Mouse (Mus musculus) gonadal fat pad, adult 2 months (tissue): Measurements from ENCODE around the gene Rap1gap2. TPM values are rescaled to one million over a fixed set of nuclear protein-coding genes. Genes with fewer than 3 reads are reported as not detected.

Experiments
- DNase-seq: peaks from one replicate; pipeline ENCODE4 v3.0.0-alpha.2; 2012; ENCODE audit warnings: low read depth
- polyA plus RNA-seq: library from polyadenylated mRNA; depleted of rRNA; stranded (reverse); fragments of >200 nt; gene quantifications from 2 replicates; pipeline ENCODE4 v1.2.3, GENCODE M21; 2012; rRNA removed

Gene Rap1gap2
- polyA plus RNA-seq: 13.2 and 23.6 TPM in 2 replicates

DNA sequence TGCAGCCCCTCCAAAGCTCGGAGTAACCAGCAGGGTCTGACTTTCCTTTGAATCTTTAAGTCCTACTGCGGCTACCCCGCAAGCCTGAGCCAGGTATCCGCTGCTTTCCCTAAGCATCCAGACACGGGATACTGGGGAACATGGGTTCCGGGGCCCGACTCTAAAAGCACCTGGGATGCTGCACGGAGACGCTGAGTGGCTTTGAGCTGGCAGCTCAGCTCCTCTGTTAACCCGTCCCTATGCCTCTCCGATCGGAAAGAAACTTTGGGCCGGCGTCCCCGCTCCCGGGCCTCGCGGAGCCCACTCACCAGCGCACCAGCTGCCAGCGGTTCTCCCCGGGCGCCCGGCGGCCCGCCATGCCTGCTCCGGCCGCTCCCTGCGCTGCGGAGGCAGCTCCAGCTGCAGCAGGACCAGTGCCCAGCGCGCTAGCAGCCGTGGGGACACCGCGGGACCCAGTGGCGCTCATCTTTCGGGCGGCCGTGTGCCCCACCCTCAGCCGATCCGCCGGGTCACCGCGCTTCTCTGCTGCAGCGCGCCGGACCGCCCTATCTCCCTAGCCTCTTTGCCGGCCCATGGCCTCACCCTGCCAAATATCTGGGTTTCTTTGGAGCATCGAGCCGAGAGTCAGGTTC, at the start of gene Rap1gap2:
Gene Rap1gap2, minus strand, starts transcription at position 371 of the 632 bp plus-strand sequence.
- no peak for DNase-seq

DNA sequence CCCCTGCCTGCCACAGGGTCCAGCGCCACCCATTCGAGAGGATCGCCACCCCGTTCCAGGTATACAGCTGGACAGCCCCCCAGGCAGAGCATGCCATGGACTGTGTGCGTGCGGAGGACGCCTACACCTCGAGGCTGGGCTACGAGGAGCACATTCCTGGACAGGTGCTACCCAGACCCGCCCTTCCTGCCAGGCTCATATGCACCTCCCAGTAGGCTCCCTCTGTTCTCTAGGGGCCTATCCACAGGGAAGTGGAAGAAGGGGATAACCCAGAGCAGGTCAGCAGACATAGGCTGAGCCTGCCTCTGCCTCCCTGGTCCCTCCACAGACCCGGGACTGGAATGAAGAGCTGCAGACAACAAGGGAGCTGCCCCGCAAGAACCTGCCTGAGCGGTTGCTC, 49.6 kb upstream of the Rap1gap2 start:
- DNase-seq: no peak

DNA sequence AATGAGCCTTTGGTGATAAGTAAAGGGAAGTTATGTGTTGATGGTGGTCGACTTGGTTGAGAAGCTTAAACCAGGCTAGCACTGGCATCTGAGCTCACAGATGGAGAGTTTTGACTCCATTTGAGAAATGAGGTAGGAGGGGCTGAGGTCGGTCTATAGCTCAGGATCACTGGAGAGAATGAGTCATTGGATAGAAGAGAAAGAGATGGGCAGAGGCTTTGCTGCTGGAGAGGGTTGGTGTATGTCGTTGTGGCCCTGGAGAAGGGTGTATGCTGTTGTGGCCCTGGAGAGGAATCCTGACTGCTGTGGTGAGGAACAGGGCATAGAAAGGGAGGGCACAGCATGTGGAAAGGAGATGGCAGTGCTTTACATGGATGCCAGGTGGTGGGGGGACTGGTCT, 45.2 kb upstream of the Rap1gap2 start:
- no peak for DNase-seq

DNA sequence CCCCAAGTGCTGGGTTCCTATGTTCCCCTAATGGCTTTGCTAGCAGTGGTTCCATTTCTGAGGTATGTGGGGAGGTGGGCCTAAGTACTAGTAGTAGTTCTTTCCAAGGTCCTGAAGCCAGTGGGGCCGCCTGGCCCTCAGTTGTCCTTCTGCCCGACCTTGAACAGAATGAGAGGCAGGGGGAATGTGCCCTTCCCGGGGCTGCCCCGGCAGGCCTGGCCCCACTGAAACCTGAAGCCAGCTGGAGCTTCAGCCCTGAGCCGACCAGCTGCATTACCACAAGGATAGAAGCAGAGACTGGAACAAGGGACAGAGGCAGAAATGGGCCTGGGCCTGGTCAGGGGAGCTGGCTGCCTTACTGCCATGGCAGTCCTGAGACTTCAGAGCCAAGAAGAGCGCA, 42.7 kb upstream of the Rap1gap2 start:
- DNase-seq: no peak

DNA sequence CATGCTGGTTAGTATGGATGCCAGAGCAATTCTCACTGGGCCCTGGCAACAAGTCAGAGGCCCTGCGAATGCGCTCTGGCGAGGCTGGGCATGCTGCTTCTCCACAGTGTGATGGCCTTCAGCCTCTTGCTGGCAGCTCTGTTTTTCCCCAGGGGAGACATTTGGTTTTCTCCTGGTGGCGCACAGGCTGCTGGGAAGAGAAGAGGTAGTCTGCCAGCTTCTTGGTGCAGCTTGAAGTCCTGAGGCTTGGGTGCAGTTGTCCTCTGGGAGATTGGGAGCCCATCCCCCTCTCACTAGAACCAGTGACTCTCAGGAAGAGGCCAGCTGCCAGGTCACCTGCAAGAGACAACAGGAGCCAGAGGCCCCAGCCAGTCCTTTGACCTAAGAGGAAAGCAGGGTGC, 42.1 kb upstream of the Rap1gap2 start:
- DNase-seq: no peak

DNA sequence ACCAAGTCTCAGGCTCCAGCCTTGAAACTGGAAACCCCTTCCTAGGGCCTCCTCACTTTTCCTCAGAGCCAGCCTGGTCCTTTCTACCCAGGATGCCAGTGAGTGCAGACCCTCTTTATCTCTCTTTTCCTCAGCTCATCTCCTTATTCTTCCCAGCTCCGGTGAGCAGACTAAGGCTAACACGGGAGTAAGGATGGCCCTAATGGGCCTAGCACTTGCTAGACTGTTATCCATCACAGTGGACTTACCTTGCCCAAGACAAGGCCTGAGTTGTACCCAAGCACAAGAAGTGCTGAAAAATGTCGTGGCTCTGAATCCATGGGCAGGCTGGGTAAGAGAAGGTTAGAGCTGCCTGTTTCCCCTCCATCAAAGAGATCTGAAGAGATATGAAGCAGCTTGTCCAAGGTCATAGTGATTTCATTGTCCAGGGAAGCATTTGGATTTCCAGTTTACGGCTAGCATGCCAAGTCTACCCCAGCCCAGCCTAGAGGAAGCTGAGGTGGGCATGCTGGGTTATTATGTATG, 39.9 kb upstream of the Rap1gap2 start:
- DNase-seq: no peak

DNA sequence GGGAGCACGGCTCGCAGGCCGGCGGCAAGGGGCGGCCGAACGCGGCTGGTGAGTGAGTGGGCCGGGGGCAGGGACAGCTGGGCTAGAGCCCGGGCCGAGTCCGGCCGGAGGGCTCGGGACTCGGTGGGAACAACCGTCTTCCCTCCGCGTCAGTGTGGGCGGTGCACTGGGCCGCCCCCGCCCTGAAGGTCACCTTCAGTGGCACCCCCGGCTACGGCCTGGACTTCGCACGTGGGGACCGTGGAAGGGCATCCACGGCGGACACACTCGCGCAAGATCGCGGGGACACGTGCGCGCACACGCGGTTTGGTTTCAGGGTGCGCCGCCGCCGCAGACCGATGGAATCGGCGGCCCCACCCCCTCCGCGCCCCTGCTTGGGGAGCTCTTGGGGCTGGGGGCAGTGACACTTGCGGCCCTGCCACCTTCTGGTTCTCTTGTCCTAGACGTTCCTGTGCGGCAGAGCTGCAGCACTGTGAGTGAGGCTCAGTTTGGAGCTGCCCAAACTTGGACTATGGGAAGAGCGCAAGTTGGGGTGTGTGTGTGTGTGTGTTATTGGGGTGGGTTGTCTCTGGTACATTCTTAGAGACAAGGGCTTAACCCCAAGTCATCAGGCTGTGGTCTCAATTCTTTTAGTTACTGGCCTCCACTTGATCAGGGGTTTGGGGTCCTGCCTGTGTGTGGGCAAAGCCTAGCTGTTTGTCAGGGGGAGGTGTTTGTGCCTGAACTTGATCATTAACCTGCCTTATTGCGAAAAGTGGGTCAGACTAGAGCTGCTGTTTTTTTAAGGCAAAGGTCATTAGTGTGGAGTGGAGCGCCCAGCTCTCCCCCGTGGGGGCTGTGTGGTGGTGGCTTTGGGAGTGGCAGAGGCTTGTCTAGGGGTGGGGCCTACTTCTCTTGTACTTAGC, 39.2 kb upstream of the Rap1gap2 start:
- DNase-seq: no peak

DNA sequence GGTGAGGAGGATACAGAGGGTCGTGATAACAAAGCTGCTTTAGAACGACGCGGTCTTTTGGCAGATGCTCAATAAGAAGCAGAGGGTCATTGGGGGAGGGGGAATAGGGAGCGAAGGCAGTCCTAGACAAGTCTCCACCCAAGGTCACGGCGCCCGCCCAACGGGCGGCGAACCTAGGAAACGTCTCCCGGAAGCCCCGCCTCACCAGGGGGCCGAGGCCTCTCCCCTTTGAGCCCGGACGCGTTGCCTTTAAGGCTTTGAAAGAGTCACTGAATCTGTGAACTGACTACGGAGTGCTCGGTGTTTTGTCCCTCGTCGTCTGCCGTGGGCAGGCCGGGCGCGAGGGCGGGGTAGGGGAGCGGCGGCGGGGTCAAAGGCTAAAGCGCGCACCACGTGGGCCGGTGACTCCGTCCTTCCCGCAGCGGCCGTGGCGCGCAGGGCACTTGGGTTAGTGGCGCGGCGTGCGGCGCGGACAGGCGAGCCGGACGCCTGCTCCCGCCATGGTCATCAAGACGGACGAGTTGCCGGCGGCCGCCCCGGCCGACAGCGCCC, 38.5 kb upstream of the Rap1gap2 start, which contains the start of gene Cluh:
Gene Cluh, plus strand, starts transcription at position 401 of the 552 bp plus-strand sequence.
- DNase-seq: peak; percentile 72

DNA sequence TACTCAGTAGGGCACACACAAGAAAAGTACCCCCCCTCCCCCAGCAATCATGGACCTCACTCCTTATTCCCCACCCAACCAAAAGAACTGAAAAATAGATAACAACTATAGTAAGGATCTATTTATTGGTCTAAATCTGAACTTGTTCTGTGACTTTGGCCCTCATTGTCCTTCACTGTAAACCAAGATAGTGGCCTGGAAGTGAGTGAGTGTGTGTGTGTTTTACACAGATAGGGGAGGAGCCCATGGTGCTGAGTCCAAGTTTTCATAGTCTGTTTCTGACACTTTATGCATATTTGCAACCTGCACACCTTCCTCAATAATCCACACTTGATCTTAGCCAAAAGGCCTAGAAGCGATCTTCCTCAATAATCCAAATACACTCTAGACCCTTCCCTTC, 38.0 kb upstream of the Rap1gap2 start:
- DNase-seq: no peak

DNA sequence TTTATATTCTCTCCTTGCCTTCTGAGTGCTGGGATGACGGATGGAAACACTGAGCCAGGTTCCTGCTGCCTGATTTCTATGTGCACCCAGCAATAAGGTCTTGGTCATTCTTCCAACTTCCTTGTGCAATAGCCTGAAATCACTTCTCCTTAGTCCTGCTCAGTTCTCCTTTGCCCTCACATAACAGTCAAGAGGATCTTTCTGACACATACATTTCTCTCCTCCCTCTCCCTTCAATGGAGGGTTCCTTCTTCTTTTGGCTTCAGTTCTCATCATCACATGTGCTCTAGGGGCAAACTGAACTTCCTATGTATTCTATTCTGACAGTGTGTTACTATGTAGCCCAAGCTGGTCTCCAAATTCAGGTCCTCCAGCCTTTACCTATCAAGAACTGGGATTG, 37.3 kb upstream of the Rap1gap2 start:
- DNase-seq: no peak

DNA sequence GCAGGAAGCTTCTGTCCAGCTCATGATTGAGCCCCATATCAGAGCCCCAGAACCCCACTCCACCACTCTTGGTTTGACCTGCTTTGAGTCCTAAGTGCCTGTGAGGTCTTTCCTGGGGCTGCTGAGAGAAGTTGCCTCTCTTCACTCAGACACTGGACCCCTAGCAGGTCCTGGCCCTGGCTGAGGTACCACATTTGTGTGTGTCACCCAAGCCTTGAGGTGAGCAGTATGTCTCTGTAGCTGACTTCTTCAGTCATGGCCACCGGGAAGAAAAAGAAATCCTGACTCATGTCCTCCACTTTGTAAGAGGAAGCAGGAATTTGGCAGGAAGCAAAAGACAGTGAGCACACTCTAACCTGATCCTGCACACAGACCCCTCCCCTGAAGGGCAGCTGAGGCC, 28.9 kb upstream of the Rap1gap2 start:
- DNase-seq: no peak

DNA sequence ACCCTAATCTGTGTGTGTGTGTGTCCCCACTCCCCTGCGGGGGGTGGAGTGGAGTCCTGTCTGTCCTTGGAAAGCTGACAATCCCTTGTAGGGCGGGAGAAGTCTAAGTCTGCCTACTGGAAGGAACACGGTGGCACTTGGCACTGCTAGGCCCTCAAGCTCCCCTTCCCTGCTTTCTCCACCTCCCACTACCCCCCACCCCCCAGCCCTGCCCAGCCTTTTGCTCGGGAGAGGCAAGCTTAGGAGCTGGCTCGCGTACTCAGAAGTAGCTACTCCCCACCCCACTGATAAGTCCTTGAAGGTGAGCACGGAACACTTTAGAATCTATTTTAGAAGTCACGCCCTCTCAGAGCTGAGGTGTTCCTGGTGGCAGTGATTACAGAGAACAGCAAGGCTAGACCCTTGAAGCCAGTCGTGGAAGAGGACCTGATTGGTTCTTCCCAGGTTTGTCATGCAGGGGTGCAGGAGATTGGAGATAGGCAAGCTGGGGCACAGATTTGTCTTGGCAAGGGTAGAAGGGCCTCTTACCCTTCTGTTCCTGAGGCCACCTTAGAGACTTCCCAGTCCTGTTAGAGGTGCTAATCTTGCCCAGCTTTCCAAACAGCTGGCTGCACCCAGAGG, 28.2 kb upstream of the Rap1gap2 start:
- DNase-seq: no peak

DNA sequence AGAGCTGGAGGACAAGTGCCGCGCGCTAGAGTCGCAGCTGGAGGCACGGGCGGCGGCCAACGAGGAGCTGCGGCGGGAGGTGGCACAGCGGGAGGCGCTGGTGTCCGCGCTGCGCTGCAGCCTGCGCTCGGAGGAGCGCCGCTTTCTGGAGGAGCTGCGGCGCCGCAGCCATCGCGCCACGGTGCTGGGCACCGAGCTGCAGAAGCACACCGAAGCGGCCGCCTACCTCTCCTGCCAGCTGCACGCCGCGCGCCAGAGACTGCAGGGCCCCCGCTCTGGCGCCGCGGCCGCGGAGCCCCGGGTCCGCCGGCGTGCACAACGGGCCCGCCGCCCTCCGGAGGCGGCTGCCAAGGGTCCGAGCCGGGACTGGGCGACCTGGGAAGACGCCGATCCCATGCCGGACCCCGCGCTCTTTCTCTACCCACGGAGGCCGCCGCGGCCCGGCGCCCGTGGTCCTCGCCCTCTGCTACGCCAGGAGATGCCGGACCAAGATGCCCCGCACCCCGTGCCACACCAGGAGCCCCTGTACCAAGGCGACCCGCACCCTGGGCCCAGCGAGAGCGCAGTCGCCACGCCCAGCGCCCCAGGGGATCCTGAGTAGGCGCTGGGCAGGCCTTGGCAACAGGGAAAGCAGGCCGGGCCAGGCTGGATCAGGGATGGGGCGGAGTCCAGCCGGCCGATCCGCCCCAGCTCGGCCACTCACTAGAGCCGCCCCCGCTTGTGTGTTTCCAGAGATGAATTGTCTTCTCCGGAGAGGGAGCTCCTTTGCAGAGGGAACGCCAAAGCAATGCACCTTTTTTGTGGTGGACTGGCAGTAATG, 27.5 kb upstream of the Rap1gap2 start:
- DNase-seq: no peak

DNA sequence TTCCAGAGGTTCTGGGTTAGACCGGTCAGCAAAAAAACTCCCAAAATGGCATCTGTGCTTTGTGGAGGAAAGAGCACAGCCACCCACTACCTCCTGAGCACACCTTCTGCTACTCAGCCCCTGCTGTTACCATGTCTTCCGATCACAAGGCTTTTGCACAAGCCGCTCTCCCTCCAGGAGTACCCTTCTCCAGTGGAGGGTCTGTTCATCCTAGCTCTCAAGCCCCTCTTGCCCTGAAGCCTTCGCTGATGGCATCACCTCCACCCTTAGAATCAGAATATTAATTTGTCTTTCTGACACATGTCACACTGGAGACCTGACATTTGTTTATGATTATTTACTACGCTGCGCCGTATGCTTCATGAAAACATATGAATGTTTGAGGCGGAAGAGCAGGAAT, 26.8 kb upstream of the Rap1gap2 start:
- DNase-seq: no peak

DNA sequence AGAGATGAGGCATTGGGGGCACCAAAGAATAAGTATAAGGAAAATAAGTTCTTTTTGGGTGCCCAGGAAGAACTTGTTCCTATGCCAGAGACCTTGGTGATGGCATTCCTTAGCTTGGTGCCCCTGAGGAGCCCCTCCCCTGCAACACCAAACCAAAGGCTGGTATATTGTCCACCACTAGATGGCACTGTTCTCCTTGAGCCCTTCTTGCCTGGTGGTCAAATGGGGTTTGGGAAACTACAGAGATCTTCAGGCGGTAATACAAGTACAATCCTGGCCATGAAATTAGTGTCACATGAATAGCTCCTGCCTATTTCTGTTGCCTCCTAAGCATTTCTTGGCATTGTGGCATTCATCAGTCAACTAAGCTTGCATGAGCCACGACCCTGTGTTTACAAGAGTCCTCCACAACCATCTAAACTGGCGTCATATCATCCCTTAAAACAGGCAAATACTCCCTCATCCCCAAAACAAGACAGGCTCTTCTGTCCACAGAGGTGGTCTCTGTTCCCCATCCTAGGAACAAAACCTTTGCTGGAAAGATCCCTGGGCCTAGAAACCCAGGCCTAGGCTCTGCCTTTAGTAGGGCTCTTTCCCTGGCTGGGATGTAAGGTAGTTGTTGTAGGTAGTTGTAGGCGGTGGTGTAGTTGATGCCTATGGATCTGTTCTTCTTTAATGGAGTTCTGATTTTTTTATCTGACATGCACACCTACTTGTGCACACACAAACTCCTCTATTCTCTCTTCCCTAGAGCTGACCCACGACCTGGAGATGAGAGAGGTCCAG, 24.0 kb upstream of the Rap1gap2 start:
- no peak for DNase-seq

DNA sequence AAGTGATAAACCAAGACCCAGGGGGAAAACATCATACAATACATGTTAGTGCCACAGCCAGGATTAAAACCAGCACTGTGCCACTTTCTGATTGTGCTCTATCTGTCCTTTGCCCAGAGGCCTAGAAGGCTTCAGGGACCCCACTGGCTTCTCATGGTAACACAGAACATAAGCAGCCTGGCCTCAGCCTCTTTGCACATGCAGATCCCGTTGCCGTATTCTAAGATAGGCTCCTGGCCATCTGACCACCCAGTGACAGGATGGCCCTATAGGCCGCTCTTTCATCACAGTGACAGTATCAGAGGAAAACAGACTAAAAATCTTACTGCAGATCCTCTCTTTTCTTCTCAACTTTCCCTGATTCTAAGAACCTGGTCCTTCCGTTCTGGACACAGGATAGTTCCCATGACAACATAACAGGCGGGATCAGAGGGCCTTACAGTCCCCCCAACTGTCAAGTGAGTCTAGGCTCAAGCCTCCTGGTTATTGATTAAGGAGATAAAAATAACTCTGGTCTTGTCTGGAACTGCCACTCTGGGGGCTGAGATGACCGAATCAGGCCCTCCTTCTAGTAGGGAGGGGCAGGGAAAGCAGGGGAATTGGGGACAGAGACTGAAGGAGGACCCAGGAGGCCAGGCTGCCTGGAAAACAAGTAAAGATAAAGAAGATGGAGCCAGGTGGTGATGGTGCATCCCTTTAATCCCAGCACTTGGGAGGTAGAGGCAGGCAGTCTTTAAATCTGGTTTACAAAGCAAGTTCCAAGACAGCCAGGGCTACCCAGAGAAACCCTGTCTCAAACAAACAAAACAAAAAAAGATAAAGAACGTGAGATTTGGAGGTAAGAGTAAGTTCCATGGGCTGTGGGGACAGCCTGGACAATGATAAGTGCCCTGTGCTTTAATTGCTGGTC, 21.4 kb upstream of the Rap1gap2 start:
- DNase-seq: no peak

DNA sequence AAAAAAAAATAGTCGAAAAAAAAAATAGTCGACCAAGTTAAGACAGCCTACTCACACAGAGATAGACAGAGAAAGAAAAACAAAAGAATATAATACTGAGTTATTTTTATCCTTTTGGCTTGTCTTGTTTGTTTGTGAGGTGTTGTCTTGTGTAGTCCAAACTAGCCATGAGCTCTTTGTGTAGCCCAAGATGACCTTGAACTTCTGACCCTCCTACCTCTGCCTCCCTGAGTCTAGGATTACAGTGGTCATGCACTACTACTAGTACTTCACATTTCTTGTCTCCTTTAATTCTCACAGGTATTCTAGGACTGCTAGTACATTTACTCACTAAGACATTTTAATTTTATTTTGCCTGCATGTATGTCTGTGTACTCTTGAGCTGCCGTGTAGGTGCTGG, 16.8 kb upstream of the Rap1gap2 start:
- DNase-seq: no peak

DNA sequence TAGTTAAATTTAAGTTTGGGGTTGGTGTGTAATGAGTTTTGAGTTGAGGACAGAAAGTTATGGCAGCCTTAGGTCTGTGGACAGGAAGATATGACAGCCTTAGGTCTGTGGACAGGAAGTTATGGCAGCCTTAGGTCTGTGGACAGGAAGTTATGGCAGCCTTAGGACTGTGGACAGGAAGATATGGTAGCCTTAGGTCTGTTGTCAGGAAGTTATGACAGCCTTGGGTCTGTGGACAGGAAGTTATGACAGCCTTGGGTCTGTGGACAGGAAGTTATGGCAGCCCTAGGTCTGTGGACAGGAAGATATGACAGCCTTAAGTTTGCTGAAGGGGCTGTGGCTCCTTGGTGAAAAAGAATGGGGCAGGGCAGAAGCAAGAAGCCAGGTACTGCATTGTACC, 14.6 kb upstream of the Rap1gap2 start:
- DNase-seq: no peak

DNA sequence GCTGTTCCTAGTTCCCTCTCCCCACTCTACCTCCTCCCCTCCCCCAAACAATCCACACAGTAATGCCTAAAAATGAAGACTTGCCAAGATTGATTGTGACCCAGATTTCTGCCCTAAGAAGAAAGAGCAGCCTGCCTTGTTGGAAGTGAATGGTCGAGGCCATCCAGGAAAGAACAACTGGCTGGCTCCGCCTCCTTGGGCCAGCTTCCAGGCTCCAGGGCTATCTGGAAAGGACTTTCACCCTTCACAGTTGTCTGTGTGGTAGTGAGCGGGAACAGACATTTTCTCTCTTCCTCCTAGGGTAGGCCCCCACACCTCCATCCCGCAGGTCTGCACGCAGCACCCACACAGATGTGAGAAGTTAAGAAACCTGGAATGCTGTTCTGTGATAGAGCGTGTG, 13.0 kb upstream of the Rap1gap2 start:
- DNase-seq: no peak
